Mouse (Mus musculus) mouse embryonic stem cell (cell line): ENCODE results near the gene Vps26c.
"Not testable (repeated sequence)": the region's sequence is repeated elsewhere in the genome, so short reads cannot be mapped to it uniquely, and the experiment has no call there.

ENCODE experiments used
- in situ Hi-C, 2 experiments: fragments of 300-500 bp; cut with MboI; formaldehyde crosslinking; loops; 1 replicate in 1 of 2; 3 replicates in 1 of 2; pipeline ENCODE4 v1.14.3; 2019 to 2020; ENCODE audit warnings: low sequenced_read_pairs in 2 of 2, low pct_unique_long_range_greater_than_20kb in 1 of 2, mixed read lengths in 1 of 2; ENCODE audit not compliant: unreplicated experiment in 1 of 2

The Vps26c gene

GRCm38 (mm10) chr16:94509983-94510382 lies 16.6 kb downstream of the Vps26c start:
- in situ Hi-C loops, result no loop called here

GRCm38 (mm10) chr16:94508769-94509168 lies 17.9 kb downstream of the Vps26c start:
- in situ Hi-C loops, result no loop called here

- in situ Hi-C loops, result no loop called here
These were observed 19.6 kb downstream of the Vps26c start for GRCm38 (mm10) chr16:94507071-94507470.

GRCm38 (mm10) chr16:94504192-94504591 lies 22.4 kb downstream of the Vps26c start:
- in situ Hi-C loops, result no loop called here

GRCm38 (mm10) chr16:94497911-94498310 lies 28.7 kb downstream of the Vps26c start:
- in situ Hi-C loops, result no loop called here

GRCm38 (mm10) chr16:94497176-94497575 lies 29.5 kb downstream of the Vps26c start:
- in situ Hi-C loops, result not testable (repeated sequence)

GRCm38 (mm10) chr16:94489326-94489725 lies 37.3 kb downstream of the Vps26c start:
- in situ Hi-C loops, result no loop called here

GRCm38 (mm10) chr16:94487341-94487740 lies 39.3 kb downstream of the Vps26c start:
- in situ Hi-C loops, result no loop called here

- in situ Hi-C loops, result no loop called here
These were observed 41.7 kb downstream of the Vps26c start for GRCm38 (mm10) chr16:94484752-94485535.

- in situ Hi-C loops, result no loop called here
These were observed 53.4 kb downstream of the Vps26c start for GRCm38 (mm10) chr16:94473086-94473822.

- in situ Hi-C loops, result no loop called here
These were observed 54.1 kb downstream of the Vps26c start for GRCm38 (mm10) chr16:94472515-94472951.

- in situ Hi-C loops, result no loop called here
These were observed 58.2 kb downstream of the Vps26c start for GRCm38 (mm10) chr16:94468391-94468790.

- in situ Hi-C loops, result no loop called here
These were observed 59.1 kb downstream of the Vps26c start for GRCm38 (mm10) chr16:94467337-94468055.

- in situ Hi-C loops, result not testable (repeated sequence)
These were observed 60.3 kb downstream of the Vps26c start for GRCm38 (mm10) chr16:94466317-94466716.

GRCm38 (mm10) chr16:94465900-94466299 lies 60.7 kb downstream of the Vps26c start:
- in situ Hi-C loops, result no loop called here

GRCm38 (mm10) chr16:94464067-94464466 lies 62.6 kb downstream of the Vps26c start:
- in situ Hi-C loops, result no loop called here

- in situ Hi-C loops, result no loop called here
These were observed 72.5 kb downstream of the Vps26c start for GRCm38 (mm10) chr16:94454146-94454545.

GRCm38 (mm10) chr16:94452768-94453167 lies 73.9 kb downstream of the Vps26c start:
- in situ Hi-C loops, result no loop called here
